Mouse (Mus musculus) intestine, postnatal 0 days (tissue): ENCODE results near the gene Sorbs2. TPM values are rescaled to one million over a fixed set of nuclear protein-coding genes. Genes with fewer than 3 reads are reported as not detected.

ENCODE experiments used
- ATAC-seq: fragments of 200-750 bp; cut with Nextera tagmentation; 2 replicates; pipeline ENCODE4 v1.8.0; 2017; ENCODE audit warnings: mild to moderate bottlenecking, moderate TSS enrichment, moderate library complexity
- H3K27ac ChIP-seq: fragments of 300-500 bp; sonication (generic); 2 replicates; pipeline ENCODE4 v1.5.1; 2014; ENCODE audit warnings: mild to moderate bottlenecking, low read depth, low read length, moderate library complexity
- H3K27me3 ChIP-seq: fragments of 300-500 bp; sonication (generic); replicated peaks from 2 replicates; pipeline ENCODE4 v1.6.1; 2014; ENCODE audit warnings: low read length, mixed read lengths; ENCODE audit not compliant: control insufficient read depth, insufficient read depth
- H3K36me3 ChIP-seq: fragments of 300-500 bp; sonication (generic); 2 replicates; pipeline ENCODE4 v1.6.1; 2014; ENCODE audit warnings: mild to moderate bottlenecking, moderate library complexity; ENCODE audit not compliant: control insufficient read depth, insufficient read depth
- H3K4me1 ChIP-seq: fragments of 300-500 bp; sonication (generic); replicated peaks from 2 replicates; pipeline ENCODE4 v1.6.1; 2014; ENCODE audit warnings: antibody characterized with exemption, low read length, mixed read lengths; ENCODE audit not compliant: control insufficient read depth, insufficient read depth
- H3K4me2 ChIP-seq: fragments of 300-500 bp; sonication (generic); replicated peaks from 2 replicates; pipeline ENCODE4 v1.6.1; 2014; ENCODE audit warnings: low read depth, mild to moderate bottlenecking, moderate library complexity
- H3K4me3 ChIP-seq: fragments of 300-500 bp; sonication (generic); 2 replicates; pipeline ENCODE4 v1.5.1; 2014; ENCODE audit warnings: low read depth, low read length
- H3K9ac ChIP-seq: fragments of 300-500 bp; sonication (generic); 2 replicates; pipeline ENCODE4 v1.6.1; 2014; ENCODE audit warnings: mild to moderate bottlenecking, low read depth, low read length
- H3K9me3 ChIP-seq: fragments of 300-500 bp; sonication (generic); 2 replicates; pipeline ENCODE4 v1.6.1; 2016; ENCODE audit warnings: mixed run types; ENCODE audit not compliant: control insufficient read depth
- CTCF ChIP-seq: sonication (generic); IDR thresholded peaks from 2 replicates; pipeline ENCODE4 v1.5.1; 2016; ENCODE audit warnings: low read depth, mild to moderate bottlenecking, control low read depth, antibody characterized with exemption, moderate library complexity
- WGBS: fragments of 180-500 bp; shearing (Covaris S2); extraction: QIAGEN DNeasy Blood & Tissue Kit; methylation state at CpG from one replicate; pipeline ENCODE4 v1.1.7; 2014; 5-methylcytosine and 5-hydroxymethylcytosine counted together
- polyA plus RNA-seq: library from polyadenylated mRNA; unstranded; fragments of >200 nt; fragmentation: Nextera tagmentation; extraction: Ambion mirVana; gene quantifications from 2 replicates; pipeline ENCODE4 v1.2.1, GENCODE M21; 2015

Gene Sorbs2
- polyA plus RNA-seq, 1 experiment from 2014 or later: 16.0 TPM

DNA sequence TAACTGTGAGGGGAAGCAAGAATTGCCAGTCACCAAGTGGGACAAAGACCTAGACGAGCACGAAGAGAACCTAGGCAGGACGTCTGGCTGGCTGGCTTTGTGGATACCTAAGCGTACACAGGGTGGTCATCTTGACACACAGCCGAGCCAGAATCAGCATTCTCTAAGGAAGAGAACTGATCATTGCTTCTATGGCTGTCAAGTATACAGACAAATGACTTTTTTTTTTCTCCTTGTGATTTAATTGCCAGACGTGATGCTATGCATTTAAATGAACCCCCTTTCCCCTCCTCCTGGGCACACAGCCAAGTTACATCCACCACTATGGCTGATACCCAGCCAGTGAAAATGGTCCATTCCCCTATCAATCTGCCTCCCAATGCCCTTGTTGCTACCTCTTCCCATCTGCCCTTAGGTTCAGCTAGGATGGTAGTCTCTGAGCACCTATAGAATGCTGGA lies 168.3 kb downstream of the Sorbs2 start:
- H3K9me3 ChIP-seq: no peaks in the 10 kb centered on the region
- no peaks in the 10 kb centered on the region for H3K36me3 ChIP-seq
- ATAC-seq: no peak
- TF ChIP-seq CTCF: no peak
- H3K4me1 ChIP-seq: no peaks in the 10 kb centered on the region
- H3K27me3 ChIP-seq: no peaks in the 10 kb centered on the region
- H3K27ac ChIP-seq: no peak overlapping the region
- H3K4me3 ChIP-seq: no peak overlapping the region
- H3K9ac ChIP-seq: no peak overlapping the region
- H3K4me2 ChIP-seq: no peak overlapping the region
- 80% methylated on average over 6 of the region's 6 CpGs for WGBS

DNA sequence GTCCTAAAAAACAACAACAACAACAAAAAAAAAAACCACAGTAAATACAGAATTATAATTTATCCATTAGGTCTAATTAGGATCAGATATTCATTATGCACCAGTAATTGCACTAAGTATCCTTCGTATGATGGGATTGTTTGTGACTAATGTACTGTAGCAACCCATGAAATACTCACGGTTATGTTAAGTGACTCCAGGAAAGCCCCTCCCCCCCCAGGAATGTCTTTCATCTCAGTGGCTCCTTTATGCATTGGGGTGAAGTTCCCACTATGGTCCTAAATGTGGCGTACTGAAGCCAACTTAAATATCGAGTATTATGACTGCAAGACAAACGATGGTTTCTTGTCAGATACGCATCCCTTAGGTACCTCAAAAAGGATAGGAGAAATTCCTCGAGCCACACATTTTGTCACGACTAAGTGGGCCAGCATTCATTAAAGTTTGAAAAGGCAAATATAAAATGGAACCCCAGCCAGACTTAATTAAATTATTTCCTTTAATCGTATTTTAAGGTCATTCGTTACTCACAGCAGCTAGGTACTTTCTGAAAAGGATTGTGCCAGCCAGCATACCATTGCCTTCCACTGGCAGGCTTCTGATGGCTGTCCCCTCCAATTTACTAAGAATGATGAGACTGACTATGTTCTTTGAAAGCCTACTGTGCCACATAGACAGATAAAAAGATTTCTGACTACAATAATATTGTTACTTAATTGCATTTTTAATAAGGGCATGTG lies 169.7 kb downstream of the Sorbs2 start:
- 76% methylated on average over 10 of the region's 10 CpGs for WGBS
- H3K4me1 ChIP-seq: no peaks in the 10 kb centered on the region
- H3K27me3 ChIP-seq: no peaks in the 10 kb centered on the region
- H3K27ac ChIP-seq: no peak overlapping the region
- no peak for ATAC-seq
- no peak overlapping the region for H3K9ac ChIP-seq
- H3K36me3 ChIP-seq: no peaks in the 10 kb centered on the region
- no peak overlapping the region for H3K4me2 ChIP-seq
- no peaks in the 10 kb centered on the region for H3K9me3 ChIP-seq
- no peak for TF ChIP-seq CTCF
- no peak overlapping the region for H3K4me3 ChIP-seq

DNA sequence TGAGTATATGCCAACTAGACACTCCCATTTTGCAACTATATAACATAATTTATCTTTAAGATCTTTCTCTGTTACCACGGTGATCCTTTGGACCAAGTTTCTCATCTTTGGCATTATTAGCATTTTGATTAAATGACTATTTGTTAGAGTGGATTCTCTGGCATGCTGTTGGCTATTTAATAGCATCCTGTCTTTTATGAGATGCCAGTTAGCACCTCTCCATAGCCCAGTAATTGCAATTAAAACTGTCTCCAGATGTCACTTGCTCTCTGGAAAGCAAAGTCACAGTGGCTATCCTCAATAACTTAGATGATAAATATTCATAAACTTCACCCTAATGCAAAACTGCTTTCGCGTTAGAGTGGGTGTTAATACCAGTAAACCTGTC lies 170.3 kb downstream of the Sorbs2 start:
- H3K4me1 ChIP-seq: no peaks in the 10 kb centered on the region
- no peak for TF ChIP-seq CTCF
- no peak for ATAC-seq
- no peak overlapping the region for H3K4me3 ChIP-seq
- no peak overlapping the region for H3K4me2 ChIP-seq
- H3K9ac ChIP-seq: no peak overlapping the region
- no peaks in the 10 kb centered on the region for H3K9me3 ChIP-seq
- no peak overlapping the region for H3K27ac ChIP-seq
- no peaks in the 10 kb centered on the region for H3K36me3 ChIP-seq
- H3K27me3 ChIP-seq: no peaks in the 10 kb centered on the region
- WGBS: 92% methylated on average over 3 of the region's 3 CpGs

DNA sequence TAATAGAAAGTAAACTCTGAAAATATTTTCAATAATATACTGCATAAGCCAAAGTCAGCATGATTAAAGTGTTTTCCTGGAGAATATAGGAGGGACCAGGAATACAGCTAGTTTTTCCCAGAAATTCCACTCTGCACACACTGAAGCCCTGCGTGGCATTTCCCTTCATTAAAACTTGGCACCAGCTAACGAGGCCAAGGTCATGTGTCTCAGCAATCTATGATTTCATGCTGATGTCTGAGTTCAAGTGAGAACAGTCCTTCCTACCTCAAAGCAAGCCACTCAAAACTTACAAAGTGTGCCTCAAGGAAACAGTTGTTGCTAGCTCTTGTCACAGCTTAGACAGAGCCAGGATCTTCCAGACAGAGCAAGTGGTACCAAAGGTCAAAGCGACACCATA lies 173.6 kb downstream of the Sorbs2 start:
- Histone ChIP-seq H3K27ac (no peak overlapping the region), H3K9me3 (no peaks in the 10 kb centered on the region), H3K4me3 (no peak overlapping the region), H3K4me2 (no peak overlapping the region), H3K27me3 (no peaks in the 10 kb centered on the region), H3K4me1 (no peaks in the 10 kb centered on the region), H3K36me3 (no peaks in the 10 kb centered on the region), H3K9ac (no peak overlapping the region)
- no peak for ATAC-seq
- TF ChIP-seq CTCF: no peak
- 58% methylated on average over 3 of the region's 3 CpGs for WGBS

DNA sequence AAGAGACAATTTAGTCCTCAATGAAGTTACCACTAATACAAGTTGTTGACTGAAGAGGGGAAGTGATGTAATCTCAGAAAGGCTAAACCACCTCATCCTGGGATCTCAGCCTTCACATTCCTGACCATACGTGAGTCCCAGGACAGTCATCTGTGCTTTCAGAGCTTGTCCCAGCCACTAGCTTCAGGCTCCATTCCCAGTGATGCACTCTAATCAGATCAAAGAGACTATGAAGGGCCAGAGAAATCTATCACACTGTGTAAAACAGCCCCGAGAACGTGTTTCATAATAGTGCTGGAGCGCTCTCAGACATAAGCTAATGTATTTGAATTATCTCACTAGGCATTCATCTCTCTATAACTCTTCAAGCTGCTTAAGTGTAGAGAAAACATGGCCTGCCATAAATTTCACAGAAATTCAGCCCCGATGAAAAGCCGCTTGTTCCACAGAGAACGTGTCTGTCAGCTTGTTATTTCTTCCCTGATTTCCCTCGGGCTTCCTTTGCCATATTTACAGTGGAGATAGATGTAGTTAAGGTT lies 175.3 kb downstream of the Sorbs2 start:
- Histone ChIP-seq H3K36me3 (no peaks in the 10 kb centered on the region), H3K27ac (no peak overlapping the region), H3K27me3 (no peaks in the 10 kb centered on the region), H3K9ac (no peak overlapping the region), H3K4me3 (no peak overlapping the region), H3K9me3 (no peaks in the 10 kb centered on the region), H3K4me2 (no peak overlapping the region), H3K4me1 (no peaks in the 10 kb centered on the region)
- 71% methylated on average over 8 of the region's 8 CpGs for WGBS
- ATAC-seq: no peak
- TF ChIP-seq CTCF: no peak

DNA sequence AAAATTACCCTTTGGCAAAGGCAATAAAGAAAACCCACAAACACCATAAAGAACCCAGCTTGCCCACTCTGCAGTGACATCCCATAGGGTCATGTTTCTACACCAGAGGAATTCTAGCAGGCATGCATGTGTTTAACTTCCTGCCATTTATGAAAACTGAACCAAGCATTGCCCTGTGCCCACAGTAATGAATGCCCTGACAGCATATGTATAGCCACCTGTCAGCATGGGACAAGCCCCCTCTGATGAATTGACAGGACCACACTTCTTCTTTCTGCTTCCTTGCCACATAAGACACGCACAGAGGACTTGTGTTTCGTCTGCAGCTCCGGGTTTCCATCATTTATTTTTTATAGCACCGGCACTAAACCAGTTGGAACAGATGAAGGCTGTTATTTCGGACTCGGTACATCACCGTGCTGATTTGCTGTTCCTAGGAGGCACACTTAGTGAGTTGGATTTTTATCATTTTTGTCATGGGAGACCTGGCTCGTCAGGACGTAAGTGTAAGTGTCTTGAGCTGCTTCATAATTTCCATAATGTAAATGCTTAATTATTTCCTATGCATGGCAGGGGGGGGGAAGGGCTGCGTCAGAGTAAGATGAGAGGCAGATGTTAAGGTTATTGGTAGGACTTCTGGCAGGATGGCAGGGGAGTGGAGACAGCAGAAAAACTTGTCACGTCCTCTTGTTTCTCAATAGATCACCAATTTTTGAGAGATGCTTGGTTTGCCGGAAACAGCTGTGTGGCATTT lies 180.5 kb downstream of the Sorbs2 start:
- no peaks in the 10 kb centered on the region for H3K36me3 ChIP-seq
- no peaks in the 10 kb centered on the region for H3K9me3 ChIP-seq
- H3K27ac ChIP-seq: no peak overlapping the region
- H3K4me2 ChIP-seq: no peak overlapping the region
- WGBS: 72% methylated on average over 12 of the region's 12 CpGs
- TF ChIP-seq CTCF: no peak
- no peak overlapping the region for H3K9ac ChIP-seq
- no peak for ATAC-seq
- H3K27me3 ChIP-seq: no peaks in the 10 kb centered on the region
- no peaks in the 10 kb centered on the region for H3K4me1 ChIP-seq
- H3K4me3 ChIP-seq: no peak overlapping the region
